42 mouse cellular contexts compared by ENCODE assay signal in the genomic region with DNA sequence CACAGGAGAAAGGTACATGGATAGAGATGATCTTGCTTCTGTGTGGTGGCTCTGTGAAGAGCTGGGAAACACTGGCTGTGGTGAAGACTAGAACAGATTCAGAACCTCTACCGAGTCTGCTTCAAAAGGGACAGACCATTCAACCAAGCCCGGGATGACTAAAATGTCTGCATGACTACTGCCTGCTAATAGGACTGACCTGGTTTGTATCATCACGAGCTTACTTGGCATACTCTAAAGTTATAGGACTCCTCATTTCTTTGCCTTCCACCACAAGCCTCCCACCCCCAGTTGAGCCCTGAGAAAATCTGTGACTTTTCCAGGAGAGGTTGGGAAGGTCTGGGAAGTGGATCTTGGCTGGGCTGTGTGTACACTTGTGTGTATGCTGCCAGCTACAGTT. TPM values are rescaled to one million over a fixed set of nuclear protein-coding genes. Genes with fewer than 3 reads are reported as not detected.
"Had no signal": no experiment of that assay in that cellular context is flagged by ENCODE, and none has a peak within 500 bp of the region (broad histone marks: within the 10 kb centered on the region; RNA-seq: fewer than 3 reads in every experiment).

No protein-coding gene starts in this region.

- H3K4me3 ChIP-seq: heart, embryonic 13.5 days; heart, embryonic 15.5 days; hindbrain, embryonic 13.5 days; hindbrain, embryonic 15.5 days; kidney, embryonic 15.5 days; limb, embryonic 13.5 days; limb, embryonic 15.5 days; liver, embryonic 12.5 days had no signal

- DNase-seq: gastrocnemius, postnatal 14 days; gastrocnemius, postnatal 36 days; heart, adult 18-20 months; kidney, adult 11 months; kidney, adult 2 months; kidney, adult 9 months; kidney, postnatal 14 days; kidney, postnatal 36 days; layer of hippocampus, adult 9-11 months; layer of hippocampus, postnatal 36 days; left cerebral cortex, postnatal 4 days had no signal

- ATAC-seq: hindbrain, postnatal 0 days; intestine, embryonic 16.5 days; liver, embryonic 12.5 days had no signal

- H3K36me3 ChIP-seq: heart, embryonic 13.5 days; heart, embryonic 15.5 days; hindbrain, embryonic 13.5 days; hindbrain, embryonic 15.5 days; kidney, embryonic 15.5 days; limb, embryonic 13.5 days; limb, embryonic 15.5 days; liver, embryonic 12.5 days had no signal

- H3K9ac ChIP-seq: heart, embryonic 13.5 days; heart, embryonic 15.5 days; hindbrain, embryonic 13.5 days; hindbrain, embryonic 15.5 days; kidney, embryonic 15.5 days; limb, embryonic 13.5 days; limb, embryonic 15.5 days; liver, embryonic 12.5 days had no signal

- H3K27ac ChIP-seq: heart, embryonic 13.5 days; heart, embryonic 15.5 days; hindbrain, embryonic 13.5 days; hindbrain, embryonic 15.5 days; hindbrain, postnatal 0 days; kidney, embryonic 15.5 days; kidney, postnatal 0 days; limb, embryonic 13.5 days; limb, embryonic 15.5 days; liver, embryonic 12.5 days had no signal

- H3K9me3 ChIP-seq: heart, embryonic 13.5 days; heart, embryonic 15.5 days; hindbrain, embryonic 13.5 days; hindbrain, embryonic 15.5 days; kidney, embryonic 15.5 days; limb, embryonic 13.5 days; limb, embryonic 15.5 days; liver, embryonic 12.5 days had no signal

- H3K27me3 ChIP-seq: heart, embryonic 13.5 days; heart, embryonic 15.5 days; hindbrain, embryonic 13.5 days; hindbrain, embryonic 15.5 days; kidney, embryonic 15.5 days; limb, embryonic 13.5 days; limb, embryonic 15.5 days; liver, embryonic 12.5 days had no signal

- H3K4me1 ChIP-seq: heart, embryonic 13.5 days; heart, embryonic 15.5 days; hindbrain, embryonic 13.5 days; hindbrain, embryonic 15.5 days; limb, embryonic 13.5 days; limb, embryonic 15.5 days; liver, embryonic 12.5 days had no signal

- H3K4me2 ChIP-seq: heart, embryonic 11.5 days; heart, embryonic 13.5 days; heart, embryonic 15.5 days; hindbrain, embryonic 13.5 days; hindbrain, embryonic 15.5 days; kidney, embryonic 15.5 days; limb, embryonic 13.5 days; limb, embryonic 15.5 days; liver, embryonic 12.5 days had no signal

RNA-seq across cellular contexts. Expression of a gene that starts 0.8 kb away (rescaled TPM):
- total RNA-seq: gastrocnemius, adult 18-20 months; gastrocnemius, adult 8-10 months; gastrocnemius, postnatal 14 days; gastrocnemius, postnatal 36 days; heart, adult 8-10 months; heart, postnatal 25 days; hematopoietic stem cell, adult 5-6 weeks; hindbrain, postnatal 0 days; layer of hippocampus, adult 18-20 months; layer of hippocampus, adult 8-10 months; layer of hippocampus, postnatal 14 days; layer of hippocampus, postnatal 36 days; left cerebral cortex, adult 18-20 months; left cerebral cortex, adult 8-10 months; left cerebral cortex, postnatal 10 days; left cerebral cortex, postnatal 25 days; left cerebral cortex, postnatal 4 days; liver, adult 2 months had no signal
- polyA plus RNA-seq: gonadal fat pad, adult 2 months; heart, embryonic 11.5 days; hindbrain, embryonic 11.5 days; intestine, embryonic 14.5 days; liver, adult 2 months; liver, embryonic 12.5 days had no signal

RNA-seq across cellular contexts. Expression of a gene that starts 42.3 kb away (rescaled TPM):
- total RNA-seq: gastrocnemius, adult 18-20 months; gastrocnemius, adult 8-10 months; gastrocnemius, postnatal 14 days; gastrocnemius, postnatal 36 days; heart, adult 18-20 months; heart, adult 8-10 months; heart, postnatal 25 days; hematopoietic stem cell, adult 5-6 weeks; hindbrain, postnatal 0 days; layer of hippocampus, adult 18-20 months; layer of hippocampus, postnatal 14 days; layer of hippocampus, postnatal 36 days; left cerebral cortex, adult 18-20 months; left cerebral cortex, adult 8-10 months; left cerebral cortex, postnatal 10 days; left cerebral cortex, postnatal 25 days; left cerebral cortex, postnatal 4 days; liver, adult 2 months had no signal
- polyA plus RNA-seq: gonadal fat pad, adult 2 months; heart, embryonic 11.5 days; heart, embryonic 13.5 days; heart, postnatal 0 days; hindbrain, embryonic 11.5 days; hindbrain, embryonic 13.5 days; hindbrain, embryonic 15.5 days; intestine, embryonic 14.5 days; kidney, adult 2 months; kidney, postnatal 0 days; large intestine, adult 2 months; limb, embryonic 11.5 days; liver, adult 2 months; liver, embryonic 12.5 days had no signal
